Mouse (Mus musculus) kidney, adult 2 months (tissue): ENCODE measurements around the gene Bcl2l1. TPM values are rescaled to one million over a fixed set of nuclear protein-coding genes. Genes with fewer than 3 reads are reported as not detected.
A peak's percentile ranks its signal among the peaks of the same experiment; 100 is the strongest.

Experiments
- DNase-seq: peaks from one replicate; pipeline ENCODE4 v3.0.0; 2021
- H3K27ac ChIP-seq: fragments of 200-500 bp; 2 replicates; pipeline ENCODE4 v1.5.1; 2012; ENCODE audit warnings: low read depth, low read length, control low read depth, inconsistent platforms; ENCODE audit not compliant: insufficient read depth
- H3K27me3 ChIP-seq: fragments of 200-500 bp; replicated peaks from 2 replicates; pipeline ENCODE4 v1.6.1; 2012; ENCODE audit warnings: mild to moderate bottlenecking, moderate library complexity, low read length, inconsistent platforms; ENCODE audit not compliant: control insufficient read depth, insufficient read depth
- H3K36me3 ChIP-seq: fragments of 200-500 bp; 2 replicates; pipeline ENCODE4 v1.6.1; 2012; ENCODE audit warnings: mild to moderate bottlenecking, moderate library complexity, low read length, inconsistent platforms; ENCODE audit not compliant: control insufficient read depth, insufficient read depth
- H3K4me1 ChIP-seq: fragments of 200-500 bp; 2 replicates; pipeline ENCODE4 v1.6.1; 2011; ENCODE audit warnings: low read length; ENCODE audit not compliant: control insufficient read depth, insufficient read depth
- H3K4me3 ChIP-seq: fragments of 200-500 bp; 2 replicates; pipeline ENCODE4 v1.5.1; 2011; ENCODE audit warnings: mild to moderate bottlenecking, low read depth, low read length, control low read depth; ENCODE audit not compliant: insufficient read depth
- CTCF ChIP-seq: fragments of 200-500 bp; conservative IDR thresholded peaks from 2 replicates; pipeline ENCODE4 v1.5.1; 2011; ENCODE audit warnings: low read depth, mild to moderate bottlenecking, control low read depth, low read length, moderate library complexity, mixed read lengths; ENCODE audit not compliant: insufficient read depth, insufficient read length
- POLR2A ChIP-seq: fragments of 200-500 bp; IDR thresholded peaks from one replicate; pipeline ENCODE4 v1.6.1; 2011; ENCODE audit warnings: low read depth, low read length, control low read depth
- WGBS: fragments of 180-500 bp; shearing (Covaris S2); methylation state at CpG from one replicate; pipeline ENCODE4 v1.1.7; 2018; 5-methylcytosine and 5-hydroxymethylcytosine counted together
- polyA plus RNA-seq: library from polyadenylated mRNA; depleted of rRNA; stranded (reverse); fragments of >200 nt; gene quantifications from 2 replicates; pipeline ENCODE4 v1.2.3, GENCODE M21; 2012

Gene Bcl2l1
- polyA plus RNA-seq, 1 experiment, result 126 TPM

DNA sequence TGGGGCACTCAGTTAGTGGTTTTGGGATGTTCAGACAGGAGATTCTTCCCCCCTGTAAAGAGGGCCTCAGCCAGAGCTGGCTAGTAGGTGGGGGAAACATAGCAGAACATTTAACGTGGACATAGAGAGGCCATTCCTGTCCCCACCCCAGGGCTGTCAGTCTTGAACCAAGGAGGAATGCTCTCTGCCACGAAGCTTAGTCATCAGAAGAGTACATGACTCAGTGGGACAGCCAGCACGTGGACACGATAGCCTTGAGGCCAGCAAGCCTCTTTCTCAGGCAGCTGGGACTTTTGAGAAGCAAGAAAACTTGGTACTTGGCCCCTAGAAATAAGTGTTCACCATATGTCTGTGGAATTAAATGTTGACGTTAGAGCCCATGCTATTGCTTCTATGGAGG lies 48.9 kb downstream of the Bcl2l1 start:
- no peak for DNase-seq
- peaks cover 2% of the 10 kb centered on the region; the same call in 1 of the 2 replicates for H3K36me3 ChIP-seq
- no peaks in the 10 kb centered on the region for H3K27me3 ChIP-seq
- no peak overlapping the region for H3K4me3 ChIP-seq
- H3K27ac ChIP-seq, result no peak overlapping the region
- no peak for TF ChIP-seq POLR2A
- TF ChIP-seq CTCF, result no peak
- H3K4me1 ChIP-seq, result peaks cover 39% of the 10 kb centered on the region
- 81% methylated on average over 5 of the region's 5 CpGs for WGBS

DNA sequence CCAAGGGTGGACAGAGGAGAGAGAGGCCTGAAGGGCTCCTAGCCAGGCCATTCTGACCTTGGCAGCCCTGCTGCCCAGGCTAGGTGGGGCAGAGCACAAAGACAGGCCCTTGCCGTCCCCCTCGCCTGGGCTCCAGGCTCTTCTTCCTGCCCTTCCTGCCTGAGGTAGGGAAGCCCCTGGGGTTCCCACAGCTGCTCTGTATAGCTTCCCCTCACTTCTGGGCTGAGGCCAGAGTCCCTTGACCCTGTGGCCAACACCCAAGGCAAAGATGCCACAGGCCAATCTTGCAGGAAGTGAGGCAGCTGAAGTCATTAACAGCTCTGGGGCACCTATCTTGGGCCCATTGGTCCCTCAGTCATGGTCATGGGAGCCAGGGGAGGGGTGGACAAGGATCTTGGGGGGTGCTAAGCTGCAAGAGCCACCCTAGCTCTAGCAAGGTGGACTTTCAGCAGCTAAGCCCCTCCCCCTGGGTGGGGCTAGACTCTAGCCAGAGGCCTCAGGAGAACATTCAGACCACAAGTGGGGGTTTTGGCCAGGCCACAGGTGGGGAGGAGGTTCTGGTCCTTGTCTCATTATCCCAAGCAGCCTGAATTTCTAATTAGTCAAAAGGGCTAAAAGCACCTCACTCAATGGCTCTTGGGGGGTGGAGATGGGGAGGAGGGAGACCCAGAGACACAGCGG lies 50.4 kb downstream of the Bcl2l1 start:
- TF ChIP-seq CTCF (no peak), POLR2A (no peak)
- peaks cover 28% of the 10 kb centered on the region for H3K4me1 ChIP-seq
- H3K27me3 ChIP-seq, result no peaks in the 10 kb centered on the region
- WGBS, result 41% methylated on average over 3 of the region's 3 CpGs
- H3K4me3 ChIP-seq, result no peak overlapping the region
- DNase-seq, result peak; percentile 53
- H3K36me3 ChIP-seq, result peaks cover 2% of the 10 kb centered on the region; the same call in 1 of the 2 replicates
- no peak overlapping the region; the same call in 1 of the 2 replicates for H3K27ac ChIP-seq

DNA sequence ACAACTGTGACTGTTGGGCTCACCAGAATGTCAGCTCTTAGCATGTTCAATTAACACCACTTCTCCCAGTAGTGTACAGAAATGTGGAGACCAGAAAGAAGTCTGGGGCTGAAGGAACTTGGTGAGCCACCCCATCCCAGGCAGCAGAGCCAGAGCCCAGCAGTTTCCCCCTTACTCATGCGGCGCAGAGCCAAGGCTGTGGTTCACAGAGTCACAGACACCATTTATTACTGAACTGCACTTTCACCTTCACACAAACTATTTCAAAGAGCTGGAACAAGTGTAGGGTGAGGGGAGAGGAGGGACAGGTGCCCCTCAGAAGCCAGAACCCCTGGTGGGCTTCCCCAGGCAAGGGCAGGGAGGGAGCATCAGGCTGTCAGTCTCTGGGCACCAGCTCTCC lies 51.1 kb downstream of the Bcl2l1 start:
- no peak for DNase-seq
- 72% methylated on average over 2 of the region's 2 CpGs for WGBS
- Histone ChIP-seq H3K4me3 (no peak overlapping the region), H3K27ac (no peak overlapping the region), H3K27me3 (no peaks in the 10 kb centered on the region), H3K36me3 (peaks cover 2% of the 10 kb centered on the region; the same call in 1 of the 2 replicates), H3K4me1 (peaks cover 24% of the 10 kb centered on the region)
- TF ChIP-seq CTCF (no peak), POLR2A (no peak)

DNA sequence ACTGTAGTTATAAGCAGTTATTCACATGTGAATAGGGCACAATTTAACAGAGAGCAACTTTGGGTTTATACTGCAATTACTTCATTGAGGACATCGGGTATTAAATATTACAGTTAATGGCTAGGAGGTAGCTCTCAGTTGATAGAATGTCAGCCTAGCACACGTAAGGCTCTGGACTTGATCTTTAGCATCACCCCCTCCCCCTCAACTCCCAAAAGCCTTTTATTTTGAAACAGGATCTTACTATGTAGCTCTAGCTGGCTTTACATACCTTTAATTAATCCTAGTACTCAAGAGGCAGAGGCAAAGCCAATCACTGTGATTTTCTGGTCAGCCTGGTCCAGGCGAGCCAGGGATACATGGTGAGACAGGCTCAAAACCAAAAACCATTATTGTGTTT lies 54.4 kb downstream of the Bcl2l1 start:
- DNase-seq, result no peak
- TF ChIP-seq CTCF (no peak), POLR2A (no peak)
- Histone ChIP-seq H3K27ac (no peak overlapping the region), H3K36me3 (peaks cover 2% of the 10 kb centered on the region; the same call in 1 of the 2 replicates), H3K4me3 (no peak overlapping the region), H3K27me3 (no peaks in the 10 kb centered on the region), H3K4me1 (peaks cover 13% of the 10 kb centered on the region; the same call in 1 of the 2 replicates)
- 85% methylated on average over 3 of the region's 3 CpGs for WGBS

DNA sequence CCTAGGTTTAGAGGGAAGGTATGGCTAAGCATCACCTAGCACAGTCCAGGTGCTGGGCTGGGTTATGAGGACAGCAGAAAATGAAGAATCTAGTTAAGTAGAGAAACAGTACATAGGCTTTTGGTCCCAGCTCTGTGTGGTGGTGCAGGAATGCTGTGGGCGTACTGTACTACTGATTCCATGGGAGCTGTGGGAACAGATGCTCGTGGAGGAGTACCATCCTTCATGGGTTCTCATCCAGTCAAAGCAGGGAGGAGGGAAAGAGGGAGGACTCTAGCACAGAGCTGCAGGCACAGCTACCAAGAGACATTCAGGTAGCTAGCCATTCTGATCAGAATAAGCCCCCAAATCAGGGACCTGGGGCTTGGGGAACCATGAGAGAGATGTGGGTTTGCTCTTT lies 55.1 kb downstream of the Bcl2l1 start:
- H3K4me1 ChIP-seq, result peaks cover 14% of the 10 kb centered on the region
- H3K36me3 ChIP-seq, result no peaks in the 10 kb centered on the region
- no peak overlapping the region for H3K4me3 ChIP-seq
- TF ChIP-seq CTCF, result no peak
- TF ChIP-seq POLR2A, result no peak
- 73% methylated on average over 2 of the region's 2 CpGs for WGBS
- H3K27me3 ChIP-seq, result no peaks in the 10 kb centered on the region
- no peak for DNase-seq
- no peak overlapping the region for H3K27ac ChIP-seq

DNA sequence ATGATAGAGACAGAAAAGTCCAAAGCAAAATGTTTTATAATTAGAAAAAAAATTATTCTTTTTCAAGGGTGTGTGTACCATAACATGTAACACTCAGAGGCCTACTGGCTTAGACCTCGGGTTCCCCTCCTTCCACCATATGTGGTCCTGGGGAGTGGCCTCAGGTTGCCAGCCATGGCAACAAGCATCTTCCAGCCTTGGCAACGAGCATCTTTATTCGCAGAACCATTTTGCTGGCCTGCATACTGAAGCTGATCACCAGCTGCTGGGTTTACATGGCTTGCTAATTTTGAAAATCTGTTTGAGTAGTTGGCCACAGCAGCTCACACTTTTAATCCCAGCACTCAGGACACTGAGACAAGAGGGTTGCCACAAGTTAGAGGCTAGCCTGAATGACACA lies 55.5 kb downstream of the Bcl2l1 start:
- no peak for TF ChIP-seq CTCF
- no peak for TF ChIP-seq POLR2A
- Histone ChIP-seq H3K4me1 (peaks cover 14% of the 10 kb centered on the region), H3K4me3 (no peak overlapping the region), H3K27me3 (no peaks in the 10 kb centered on the region), H3K27ac (no peak overlapping the region), H3K36me3 (no peaks in the 10 kb centered on the region)
- WGBS, result 82% methylated on average over 3 of the region's 3 CpGs
- DNase-seq, result no peak

DNA sequence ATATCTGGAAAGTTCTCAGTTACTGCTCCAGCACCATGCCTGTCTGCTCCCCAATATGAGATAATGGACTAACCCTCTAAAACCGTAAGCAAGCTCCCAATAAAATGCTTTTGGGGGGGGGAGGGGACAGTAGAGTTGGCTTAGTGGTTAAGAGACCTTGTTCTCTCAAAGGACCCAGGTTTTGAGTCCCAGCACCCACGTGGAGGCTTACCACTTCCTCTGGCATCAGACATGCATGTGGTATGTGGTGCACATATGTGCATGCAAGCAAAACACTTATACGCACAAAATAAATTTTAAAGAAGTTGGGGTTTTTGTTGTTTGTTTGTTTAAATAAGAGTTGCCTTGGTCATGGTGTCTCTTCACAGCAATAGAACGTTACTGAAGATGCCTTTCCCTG lies 56.2 kb downstream of the Bcl2l1 start:
- H3K36me3 ChIP-seq, result no peaks in the 10 kb centered on the region
- no peak overlapping the region for H3K4me3 ChIP-seq
- 72% methylated on average over 4 of the region's 4 CpGs for WGBS
- peaks cover 12% of the 10 kb centered on the region for H3K4me1 ChIP-seq
- TF ChIP-seq POLR2A (no peak), CTCF (no peak)
- no peak for DNase-seq
- H3K27me3 ChIP-seq, result no peaks in the 10 kb centered on the region
- H3K27ac ChIP-seq, result no peak overlapping the region
